Mouse (Mus musculus): Measurements from ENCODE around the gene Olfr283. TPM values are rescaled to one million over a fixed set of nuclear protein-coding genes. Genes with fewer than 3 reads are reported as not detected.

Olfr283 gene
- polyA plus RNA-seq, 3 experiments from 2014 or later: not detected

Other genes with a start within 250 kb of the Olfr283 start
- gene Asb8, start 215.3 kb downstream of the Olfr283 start, polyA plus RNA-seq (2017; shearing (Covaris generic)): 10 to 100 TPM; 37.1 to 44.9 (median 41.2) TPM
- under 1 TPM; 0.25 to 0.91 (median 0.36) TPM for gene Ccdc184, start 213.8 kb downstream of the Olfr283 start, polyA plus RNA-seq (2017; shearing (Covaris generic))
- not detected for gene Olfr288, start 185.4 kb downstream of the Olfr283 start, polyA plus RNA-seq (2017; shearing (Covaris generic))
- not detected for gene Gm44579, start 160.0 kb downstream of the Olfr283 start, polyA plus RNA-seq (2017; shearing (Covaris generic))
- not detected for gene Olfr287, start 159.9 kb downstream of the Olfr283 start, polyA plus RNA-seq (2017; shearing (Covaris generic))
- gene Olfr286, start 146.5 kb downstream of the Olfr283 start, polyA plus RNA-seq (2017; shearing (Covaris generic)): not detected
- gene H1fnt, start 123.7 kb downstream of the Olfr283 start, polyA plus RNA-seq (2017; shearing (Covaris generic)): not detected
- not detected for gene Zfp641, start 84.8 kb downstream of the Olfr283 start, polyA plus RNA-seq (2017; shearing (Covaris generic))
- not detected for gene Olfr285, start 63.6 kb downstream of the Olfr283 start, polyA plus RNA-seq (2017; shearing (Covaris generic))
- not detected for gene Olfr284, start 40.0 kb downstream of the Olfr283 start, polyA plus RNA-seq (2017; shearing (Covaris generic))
- not detected for gene Olfr282, start 50.3 kb upstream of the Olfr283 start, polyA plus RNA-seq (2017; shearing (Covaris generic))
- not detected for gene Olfr281, start 71.6 kb upstream of the Olfr283 start, polyA plus RNA-seq (2017; shearing (Covaris generic))
- not detected for gene OR5BS1P, start 89.0 kb upstream of the Olfr283 start, polyA plus RNA-seq (2017; shearing (Covaris generic))
- gene Lalba, start 101.8 kb upstream of the Olfr283 start, polyA plus RNA-seq (2017; shearing (Covaris generic)): not detected
- under 1 TPM in 2 of 3 experiments, not detected in 1; 0.06 to 0.07 TPM for gene Olfr279, start 111.5 kb upstream of the Olfr283 start, polyA plus RNA-seq (2017; shearing (Covaris generic))
- 10 to 100 TPM; 29.4 to 33.1 (median 32.4) TPM for gene Kansl2, start 153.3 kb upstream of the Olfr283 start, polyA plus RNA-seq (2017; shearing (Covaris generic))
- 10 to 100 TPM; 69.3 to 99.2 (median 86.3) TPM for gene Ccnt1, start 190.0 kb upstream of the Olfr283 start, polyA plus RNA-seq (2017; shearing (Covaris generic))
- not detected for gene 4930415O20Rik, start 190.1 kb upstream of the Olfr283 start, polyA plus RNA-seq (2017; shearing (Covaris generic))
- gene Adcy6, start 229.1 kb upstream of the Olfr283 start, polyA plus RNA-seq (2017; shearing (Covaris generic)): under 1 TPM in 2 of 3 experiments, not detected in 1; 0.28 to 0.44 TPM
- under 1 TPM in 2 of 3 experiments, not detected in 1; 0.30 to 0.38 TPM for gene Cacnb3, start 249.9 kb upstream of the Olfr283 start, polyA plus RNA-seq (2017; shearing (Covaris generic))